Mouse (Mus musculus) heart, adult 2 months (tissue): ENCODE measurements around the gene Ssty1. TPM values are rescaled to one million over a fixed set of nuclear protein-coding genes. Genes with fewer than 3 reads are reported as not detected.
"Not testable (repeated sequence)": the region's sequence is repeated elsewhere in the genome, so short reads cannot be mapped to it uniquely, and the experiment has no call there.

Source experiments
- DNase-seq, 2 experiments: peaks; one replicate each; pipeline ENCODE4 v3.0.0; 2021
- H3K27ac ChIP-seq: fragments of 200-600 bp; 2 replicates; pipeline ENCODE4 v1.8.1; 2022
- H3K27me3 ChIP-seq: fragments of 200-500 bp; 2 replicates; pipeline ENCODE4 v1.6.1; 2012; ENCODE audit warnings: mild to moderate bottlenecking, low read length, inconsistent platforms, mixed read lengths; ENCODE audit not compliant: control insufficient read depth, insufficient read depth
- H3K36me3 ChIP-seq: fragments of 200-500 bp; 2 replicates; pipeline ENCODE4 v1.6.1; 2012; ENCODE audit warnings: low read length, inconsistent platforms; ENCODE audit not compliant: control insufficient read depth, insufficient read depth
- H3K4me1 ChIP-seq: fragments of 200-500 bp; 2 replicates; pipeline ENCODE4 v1.6.1; 2011; ENCODE audit warnings: low read length; ENCODE audit not compliant: control insufficient read depth, insufficient read depth
- H3K4me3 ChIP-seq: fragments of 200-600 bp; 2 replicates; pipeline ENCODE4 v1.8.1; 2022
- H3K79me2 ChIP-seq: fragments of 200-500 bp; replicated peaks from 2 replicates; pipeline ENCODE4 v1.6.1; 2012; ENCODE audit warnings: mild to moderate bottlenecking, inconsistent platforms, low read length, moderate library complexity, mixed read lengths; ENCODE audit not compliant: control insufficient read depth, insufficient read depth
- H3K9ac ChIP-seq: fragments of 200-500 bp; 2 replicates; pipeline ENCODE4 v1.6.1; 2012; ENCODE audit warnings: low read depth, mild to moderate bottlenecking, control low read depth, inconsistent platforms, low read length, mixed read lengths
- WGBS: fragments of 180-500 bp; shearing (Covaris S2); methylation state at CpG from one replicate; pipeline ENCODE4 v1.1.7; 2018; 5-methylcytosine and 5-hydroxymethylcytosine counted together
- intact Hi-C: fragments of 180-260 bp; cut with DNase I; formaldehyde crosslinking; loops from one replicate; pipeline ENCODE4 v1.15.1; 2025
- long read RNA-seq: library from polyadenylated mRNA; stranded (forward); transcript quantifications from one replicate; pipeline ENCODE4 v2.0.0, GENCODE M21; 2021
- polyA plus RNA-seq: library from polyadenylated mRNA; depleted of rRNA; stranded (reverse); fragments of >200 nt; gene quantifications from 2 replicates; pipeline ENCODE4 v1.2.3, GENCODE M21; 2012; rRNA removed
- total RNA-seq, 2 experiments: library from RNA; stranded (reverse); gene quantifications; 2 replicates each; pipeline ENCODE4 v1.2.3; 2021

Gene Ssty1
- total RNA-seq (not detected), polyA plus RNA-seq (not detected in 2 replicates)
- long read RNA-seq, result 0 reads

- H3K27me3 ChIP-seq, intact Hi-C loops: not testable (repeated sequence)
These were observed at the start of gene Ssty1 for GRCm38 (mm10) chrY:18088816-18089215. Gene Ssty1, plus strand, starts transcription at chrY:18089116.

GRCm38 (mm10) chrY:18061712-18062111, 27.2 kb upstream of the Ssty1 start, which contains the start of gene Gm21764:
Gene Gm21764, minus strand, starts transcription at chrY:18061812.
- intact Hi-C loops, H3K4me3 ChIP-seq, H3K27ac ChIP-seq, H3K79me2 ChIP-seq, H3K4me1 ChIP-seq, DNase-seq, H3K9ac ChIP-seq, H3K27me3 ChIP-seq, H3K36me3 ChIP-seq: not testable (repeated sequence)
- WGBS, result no CpG with 5 or more reads among the region's 3 CpGs

More at GRCm38 (mm10) chrY:18088816-18089215, at the start of gene Ssty1:
- H3K27ac ChIP-seq, H3K9ac ChIP-seq, DNase-seq, H3K79me2 ChIP-seq, H3K36me3 ChIP-seq, H3K4me1 ChIP-seq, H3K4me3 ChIP-seq: not testable (repeated sequence)

Other genes starting within 250 kb of the Ssty1 start
- not detected for gene Gm21904, start 242.8 kb upstream of the Ssty1 start, total RNA-seq
- gene Gm21904, start 242.8 kb upstream of the Ssty1 start, polyA plus RNA-seq, result not detected in 2 replicates
- gene Gm20772, start 214.4 kb upstream of the Ssty1 start, total RNA-seq, result not detected
- not detected in 2 replicates for gene Gm20772, start 214.4 kb upstream of the Ssty1 start, polyA plus RNA-seq
- gene Gm20831, start 214.4 kb upstream of the Ssty1 start, total RNA-seq, result not detected
- gene Gm20831, start 214.4 kb upstream of the Ssty1 start, polyA plus RNA-seq, result not detected in 2 replicates
- not detected for gene Srsy, start 151.8 kb upstream of the Ssty1 start, total RNA-seq
- gene Srsy, start 151.8 kb upstream of the Ssty1 start, polyA plus RNA-seq, result not detected in 2 replicates
- not detected for gene Gm21764, start 27.3 kb upstream of the Ssty1 start, total RNA-seq
- gene Gm21764, start 27.3 kb upstream of the Ssty1 start, polyA plus RNA-seq, result not detected in 2 replicates